ENCODE assay signal across 34 mouse cellular contexts in the genomic region with DNA sequence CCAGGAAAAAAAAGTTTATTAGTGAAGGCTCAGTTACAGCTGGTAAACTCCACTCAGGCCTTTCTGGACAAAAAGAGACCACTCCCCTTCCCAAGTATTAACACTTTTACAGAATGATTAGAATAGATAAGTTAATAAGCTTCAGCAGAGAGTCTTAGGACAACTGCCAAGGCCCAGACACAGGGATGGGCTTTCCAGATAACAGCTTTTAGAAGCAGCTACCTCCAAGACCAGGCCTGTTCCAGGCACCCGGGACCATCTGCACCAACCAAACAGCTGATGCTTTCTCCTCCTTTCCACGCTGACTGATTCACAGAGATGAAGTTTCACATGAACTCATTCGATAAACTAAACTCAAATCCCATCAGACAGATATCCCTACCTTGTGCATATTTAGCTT. TPM values are rescaled to one million over a fixed set of nuclear protein-coding genes. Genes with fewer than 3 reads are reported as not detected.
DNase-seq lines count a peak whose midpoint lies in the region; ATAC-seq and TF ChIP-seq lines count a peak whose summit lies in the region.
"Had no signal": no experiment of that assay in that cellular context is flagged by ENCODE, and none has a peak within 500 bp of the region (broad histone marks: within the 10 kb centered on the region; RNA-seq: fewer than 3 reads in every experiment).

No protein-coding gene starts in this region.

- 53% methylated on average over 3 of the region's 3 CpGs for WGBS in liver, embryonic 12.5 days (ENCODE audit: insufficient replicate concordance)
- 65% methylated on average over 3 of the region's 3 CpGs for WGBS in liver, postnatal 0 days (ENCODE audit: insufficient replicate concordance)
- 95% methylated on average over 3 of the region's 3 CpGs for WGBS in midbrain, embryonic 14.5 days

- TF ChIP-seq CTCF in liver, postnatal 0 days (IDR thresholded peaks at IDR 0.05; ENCODE audit: low read depth): no peak

- no peak overlapping the region for H3K4me3 ChIP-seq in liver, embryonic 12.5 days
- H3K4me3 ChIP-seq in liver, postnatal 0 days (ENCODE audit: low read depth, low read length): no peak overlapping the region
- H3K4me3 ChIP-seq in midbrain, embryonic 14.5 days (replicated peaks; ENCODE audit: low read depth, low read length): no peak overlapping the region
- H3K4me3 ChIP-seq: embryonic facial prominence, embryonic 10.5 days; embryonic facial prominence, embryonic 15.5 days; forebrain, embryonic 13.5 days; heart, embryonic 13.5 days; left cerebral cortex, adult 2 months; limb, embryonic 12.5 days; midbrain, embryonic 10.5 days had no signal

- no peaks in the 10 kb centered on the region for H3K36me3 ChIP-seq in liver, embryonic 12.5 days
- no peaks in the 10 kb centered on the region for H3K36me3 ChIP-seq in liver, postnatal 0 days (replicated peaks; ENCODE audit: insufficient read depth, low read length)
- H3K36me3 ChIP-seq in midbrain, embryonic 14.5 days (ENCODE audit: control insufficient read depth, insufficient read depth, low read length): no peaks in the 10 kb centered on the region
- H3K36me3 ChIP-seq: embryonic facial prominence, embryonic 10.5 days; embryonic facial prominence, embryonic 15.5 days; heart, embryonic 13.5 days; limb, embryonic 12.5 days; midbrain, embryonic 10.5 days had no signal

- DNase-seq in c-Kit-positive CD71-positive TER-119-positive erythroid progenitor cells, embryonic 14.5 days (ENCODE audit: low spot score): peak; percentile 14
- DNase-seq in liver, postnatal 0 days: no peak
- no peak for DNase-seq in spleen, postnatal 4 days (ENCODE audit: low spot score in 2 of 2)
- no peak for DNase-seq in midbrain, embryonic 14.5 days
- DNase-seq: adrenal gland, postnatal 14 days; B cell, adult 2 months; cerebellum, adult 18-20 months; cerebellum, postnatal 10 days; gastrocnemius, postnatal 36 days; heart, adult 18-20 months; heart, postnatal 10 days; kidney, adult 11 months; kidney, postnatal 14 days; layer of hippocampus, adult 9-11 months; lung, adult 18-20 months; right cerebral cortex, adult 18-20 months; right cerebral cortex, postnatal 4 days; thymus, adult 2 months had no signal

- no peaks in the 10 kb centered on the region for H3K4me1 ChIP-seq in liver, embryonic 12.5 days
- no peaks in the 10 kb centered on the region for H3K4me1 ChIP-seq in liver, postnatal 0 days (ENCODE audit: insufficient read depth)
- no peaks in the 10 kb centered on the region for H3K4me1 ChIP-seq in midbrain, embryonic 14.5 days (ENCODE audit: control insufficient read depth, insufficient read depth, low read length)
- H3K4me1 ChIP-seq: embryonic facial prominence, embryonic 10.5 days; embryonic facial prominence, embryonic 15.5 days; forebrain, embryonic 13.5 days; limb, embryonic 12.5 days; midbrain, embryonic 10.5 days had no signal

- H3K27ac ChIP-seq in liver, embryonic 12.5 days: no peak overlapping the region
- H3K27ac ChIP-seq in liver, postnatal 0 days (ENCODE audit: low read depth): no peak overlapping the region
- H3K27ac ChIP-seq in midbrain, embryonic 14.5 days (replicated peaks; ENCODE audit: low read depth, low read length): no peak overlapping the region
- H3K27ac ChIP-seq: embryonic facial prominence, embryonic 10.5 days; embryonic facial prominence, embryonic 15.5 days; forebrain, embryonic 13.5 days; heart, embryonic 13.5 days; hindbrain, embryonic 14.5 days; left cerebral cortex, adult 2 months; limb, embryonic 12.5 days; macrophage; midbrain, embryonic 10.5 days had no signal

- ATAC-seq in liver, embryonic 12.5 days: peak; percentile 87
- peak; percentile 70 for ATAC-seq in liver, postnatal 0 days
- ATAC-seq in midbrain, embryonic 14.5 days (ENCODE audit: low FRiP score, low TSS enrichment): no peak
- no peak for ATAC-seq in frontal cortex, adult (ENCODE audit: low TSS enrichment)
- ATAC-seq: forebrain, embryonic 13.5 days; lung, postnatal 0 days; midbrain, embryonic 16.5 days; Patski had no signal

- H3K27me3 ChIP-seq in liver, embryonic 12.5 days (replicated peaks): no peaks in the 10 kb centered on the region
- no peaks in the 10 kb centered on the region for H3K27me3 ChIP-seq in liver, postnatal 0 days (ENCODE audit: insufficient read depth, low read length)
- H3K27me3 ChIP-seq in midbrain, embryonic 14.5 days (ENCODE audit: control insufficient read depth, insufficient read depth, low read length): no peaks in the 10 kb centered on the region
- H3K27me3 ChIP-seq: embryonic facial prominence, embryonic 15.5 days; forebrain, embryonic 13.5 days; heart, embryonic 13.5 days; limb, embryonic 12.5 days had no signal

- no peaks in the 10 kb centered on the region for H3K9me3 ChIP-seq in liver, embryonic 12.5 days (replicated peaks)
- no peaks in the 10 kb centered on the region for H3K9me3 ChIP-seq in liver, postnatal 0 days (ENCODE audit: low read length)
- no peaks in the 10 kb centered on the region for H3K9me3 ChIP-seq in midbrain, embryonic 14.5 days (ENCODE audit: control insufficient read depth, low read length)
- H3K9me3 ChIP-seq: embryonic facial prominence, embryonic 10.5 days; embryonic facial prominence, embryonic 15.5 days; forebrain, embryonic 13.5 days; limb, embryonic 12.5 days; midbrain, embryonic 10.5 days had no signal

- no peak overlapping the region for H3K4me2 ChIP-seq in liver, embryonic 12.5 days
- no peak overlapping the region for H3K4me2 ChIP-seq in liver, postnatal 0 days (ENCODE audit: low read depth, low read length)
- no peak overlapping the region for H3K4me2 ChIP-seq in midbrain, embryonic 14.5 days (ENCODE audit: low read length)
- H3K4me2 ChIP-seq: embryonic facial prominence, embryonic 15.5 days; forebrain, embryonic 13.5 days; heart, embryonic 13.5 days; hindbrain, embryonic 14.5 days; limb, embryonic 12.5 days had no signal

- no peak overlapping the region for H3K9ac ChIP-seq in liver, embryonic 12.5 days
- H3K9ac ChIP-seq in liver, postnatal 0 days (replicated peaks): no peak overlapping the region
- H3K9ac ChIP-seq in midbrain, embryonic 14.5 days (replicated peaks; ENCODE audit: low read length): no peak overlapping the region
- H3K9ac ChIP-seq: embryonic facial prominence, embryonic 15.5 days; forebrain, embryonic 13.5 days; heart, embryonic 13.5 days; hindbrain, embryonic 14.5 days; limb, embryonic 12.5 days had no signal

- peak; percentile 75 for TF ChIP-seq EP300 in liver, postnatal 0 days (IDR thresholded peaks at IDR 0.05; ENCODE audit: low read depth)

RNA-seq across cellular contexts. Expression of gene Otogl, which starts 50.2 kb away (rescaled TPM):
- 0.01 and 0.02 TPM in 2 replicates for polyA plus RNA-seq in liver, embryonic 12.5 days (2016; fragmentation: Nextera tagmentation; extraction: Ambion mirVana)
- not detected in 2 replicates for polyA plus RNA-seq in liver, postnatal 0 days (2015; fragmentation: Nextera tagmentation; extraction: Ambion mirVana)
- 0.03 and 0.07 TPM in 2 replicates for polyA plus RNA-seq in midbrain, embryonic 14.5 days (2014; fragmentation: Nextera tagmentation; extraction: Ambion mirVana)
- polyA plus RNA-seq: forebrain, embryonic 13.5 days; macrophage; midbrain, embryonic 10.5 days; neural tube, embryonic 11.5 days; spleen, adult 2 months had no signal

Comparison
In these comparisons a context has a peak if more than half of its experiments do, and no peak if none do; other contexts are left out.
1. ATAC-seq: peak in liver, embryonic 12.5 days (single experiment) and liver, postnatal 0 days (single experiment); none in midbrain, embryonic 14.5 days (single experiment) and frontal cortex, adult (single experiment).